Mouse (Mus musculus) heart, adult 2 months (tissue): ENCODE results near the gene Gm30083.

ENCODE experiments used
- CTCF ChIP-seq: fragments of 200-600 bp; IDR thresholded peaks from 2 replicates; pipeline ENCODE4 v1.8.1; 2022; ENCODE audit warnings: antibody characterized with exemption, mild to moderate bottlenecking, moderate library complexity
- POLR2A ChIP-seq: fragments of 200-500 bp; IDR thresholded peaks from 2 replicates; pipeline ENCODE4 v1.6.1; 2011; ENCODE audit warnings: mild to moderate bottlenecking, low read depth, low read length, control low read depth; ENCODE audit not compliant: insufficient read depth

- peak; percentile 21 for TF ChIP-seq CTCF
- no peak for TF ChIP-seq POLR2A
Measured at GRCm38 (mm10) chr14:33956055-33956454, 58.9 kb downstream of the Gm30083 start.
